Mouse (Mus musculus) myocyte (in vitro differentiated cells): ENCODE data around the gene Hnrnpll.

ENCODE experiments used
- MAX ChIP-seq: IDR thresholded peaks from one replicate; pipeline ENCODE4 v1.6.1; 2011; ENCODE audit warnings: low read depth, mild to moderate bottlenecking, control low read depth
- POLR2A ChIP-seq: IDR thresholded peaks from one replicate; pipeline ENCODE4 v1.6.1; 2011; ENCODE audit warnings: low read depth, mild to moderate bottlenecking, control low read depth, moderate library complexity; ENCODE audit not compliant: insufficient read length
- POLR2AphosphoS2 ChIP-seq: IDR thresholded peaks from one replicate; pipeline ENCODE4 v1.6.1; 2011; ENCODE audit warnings: low read depth, control low read depth; ENCODE audit not compliant: insufficient read length
- TCF12 ChIP-seq: IDR thresholded peaks from one replicate; pipeline ENCODE4 v1.6.1; 2011; ENCODE audit warnings: mild to moderate bottlenecking, control low read depth; ENCODE audit not compliant: poor library complexity, insufficient read depth, severe bottlenecking
- USF1 ChIP-seq: IDR thresholded peaks from one replicate; pipeline ENCODE4 v1.6.1; 2011; ENCODE audit warnings: low read depth, mild to moderate bottlenecking, control low read depth, moderate library complexity

GRCm38 (mm10) chr17:80014361-80014809, 47.7 kb downstream of the Hnrnpll start:
- TF ChIP-seq POLR2A (no peak), USF1 (no peak), MAX (no peak), TCF12 (no peak), POLR2AphosphoS2 (no peak)
